6 mouse cellular contexts compared by ENCODE assay signal in the genomic region with DNA sequence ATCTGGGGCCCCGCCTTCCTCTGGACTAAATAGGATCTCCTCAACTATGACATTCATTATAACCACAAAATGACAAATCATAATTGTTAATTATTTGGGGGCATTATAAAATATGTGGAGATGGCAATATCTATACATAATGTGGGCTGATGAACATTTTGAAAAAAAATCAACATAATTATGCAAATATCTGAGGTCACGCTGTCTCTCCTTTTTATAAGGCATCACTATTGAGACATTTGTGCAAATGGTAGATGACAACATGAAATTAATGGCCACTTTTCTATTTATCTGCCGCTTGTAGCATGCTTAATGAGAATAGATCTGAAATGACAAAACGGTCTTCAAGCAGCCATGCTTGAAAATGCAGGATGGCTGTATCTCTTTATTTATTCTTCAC.
"Had no signal": no experiment of that assay in that cellular context is flagged by ENCODE, and none has a peak within 500 bp of the region (broad histone marks: within the 10 kb centered on the region; RNA-seq: fewer than 3 reads in every experiment).

No protein-coding gene starts in this region.

- DNase-seq: liver, postnatal 0 days; lung, adult 2 months; right cerebral cortex, postnatal 14 days; thymus, adult 2 months; thymus, postnatal 25 days; thymus, postnatal 4 days had no signal
